Mouse (Mus musculus): ENCODE results near the gene Il16. TPM values are rescaled to one million over a fixed set of nuclear protein-coding genes. Genes with fewer than 3 reads are reported as not detected.

The Il16 gene
- total and polyA plus RNA-seq, 2 experiments from 2014 or later, result 1.2 to 3.1 TPM

- Histone ChIP-seq H3K9ac (no peak overlapping the region), H3K4me2 (ENCODE audit: low read depth) (no peak overlapping the region), H3K4me1 (ENCODE audit: insufficient read depth) (no peaks in the 10 kb centered on the region), H3K9me3 (ENCODE audit: low read length) (no peaks in the 10 kb centered on the region), H3K27ac (ENCODE audit: low read depth, low read length) (no peak overlapping the region), H3K27me3 (ENCODE audit: insufficient read depth, low read length) (no peaks in the 10 kb centered on the region), H3K4me3 (ENCODE audit: low read depth, low read length) (no peak overlapping the region), H3K36me3 (ENCODE audit: insufficient read depth) (no peaks in the 10 kb centered on the region)
- no peak for TF ChIP-seq CTCF (IDR thresholded peaks at IDR 0.05; ENCODE audit: low read depth)
- 91% methylated on average over 2 of the region's 2 CpGs for WGBS
- ATAC-seq (no peak), DNase-seq (no peak)
Observed at GRCm38 (mm10) chr7:83644761-83645160, 100.8 kb downstream of the Il16 start.

- no peak overlapping the region for H3K9ac ChIP-seq
- H3K4me1 ChIP-seq (ENCODE audit: insufficient read depth), result no peaks in the 10 kb centered on the region
- H3K9me3 ChIP-seq (ENCODE audit: low read length), result no peaks in the 10 kb centered on the region
- no peaks in the 10 kb centered on the region for H3K27me3 ChIP-seq (ENCODE audit: insufficient read depth, low read length)
- ATAC-seq (no peak), DNase-seq (no peak)
- TF ChIP-seq CTCF (IDR thresholded peaks at IDR 0.05; ENCODE audit: low read depth), result no peak
- H3K36me3 ChIP-seq (ENCODE audit: insufficient read depth), result no peaks in the 10 kb centered on the region
- no peak overlapping the region for H3K4me3 ChIP-seq (ENCODE audit: low read depth, low read length)
- WGBS, result 86% methylated on average over 6 of the region's 6 CpGs
- H3K4me2 ChIP-seq (ENCODE audit: low read depth), result no peak overlapping the region
- H3K27ac ChIP-seq (ENCODE audit: low read depth, low read length), result no peak overlapping the region
Observed at GRCm38 (mm10) chr7:83643581-83643980, 101.9 kb downstream of the Il16 start.

GRCm38 (mm10) chr7:83641163-83641562 lies 104.4 kb downstream of the Il16 start:
- no peak overlapping the region for H3K4me2 ChIP-seq (ENCODE audit: low read depth)
- H3K27ac ChIP-seq (ENCODE audit: low read depth, low read length), result no peak overlapping the region
- ATAC-seq (no peak), DNase-seq (no peak)
- no peaks in the 10 kb centered on the region for H3K36me3 ChIP-seq (ENCODE audit: insufficient read depth)
- TF ChIP-seq CTCF (IDR thresholded peaks at IDR 0.05; ENCODE audit: low read depth), result no peak
- no peaks in the 10 kb centered on the region for H3K9me3 ChIP-seq (ENCODE audit: low read length)
- WGBS, result 67% methylated on average over 2 of the region's 2 CpGs
- no peak overlapping the region for H3K4me3 ChIP-seq (ENCODE audit: low read depth, low read length)
- no peaks in the 10 kb centered on the region for H3K27me3 ChIP-seq (ENCODE audit: insufficient read depth, low read length)
- H3K4me1 ChIP-seq (ENCODE audit: insufficient read depth), result no peaks in the 10 kb centered on the region
- no peak overlapping the region for H3K9ac ChIP-seq

GRCm38 (mm10) chr7:83640581-83640980 lies 104.9 kb downstream of the Il16 start:
- no peak overlapping the region for H3K4me2 ChIP-seq (ENCODE audit: low read depth)
- no peaks in the 10 kb centered on the region for H3K4me1 ChIP-seq (ENCODE audit: insufficient read depth)
- H3K9ac ChIP-seq, result no peak overlapping the region
- H3K4me3 ChIP-seq (ENCODE audit: low read depth, low read length), result no peak overlapping the region
- DNase-seq (no peak), ATAC-seq (no peak)
- no peaks in the 10 kb centered on the region for H3K9me3 ChIP-seq (ENCODE audit: low read length)
- H3K27me3 ChIP-seq (ENCODE audit: insufficient read depth, low read length), result no peaks in the 10 kb centered on the region
- no peaks in the 10 kb centered on the region for H3K36me3 ChIP-seq (ENCODE audit: insufficient read depth)
- WGBS, result 91% methylated on average over 5 of the region's 5 CpGs
- no peak for TF ChIP-seq CTCF (IDR thresholded peaks at IDR 0.05; ENCODE audit: low read depth)
- H3K27ac ChIP-seq (ENCODE audit: low read depth, low read length), result no peak overlapping the region

GRCm38 (mm10) chr7:83639084-83639483 lies 106.4 kb downstream of the Il16 start:
- no peak overlapping the region for H3K27ac ChIP-seq (ENCODE audit: low read depth, low read length)
- H3K4me2 ChIP-seq (ENCODE audit: low read depth), result no peak overlapping the region
- 86% methylated on average over 3 of the region's 3 CpGs for WGBS
- H3K9me3 ChIP-seq (ENCODE audit: low read length), result no peaks in the 10 kb centered on the region
- H3K27me3 ChIP-seq (ENCODE audit: insufficient read depth, low read length), result no peaks in the 10 kb centered on the region
- H3K36me3 ChIP-seq (ENCODE audit: insufficient read depth), result no peaks in the 10 kb centered on the region
- ATAC-seq (no peak), DNase-seq (no peak)
- H3K4me1 ChIP-seq (ENCODE audit: insufficient read depth), result no peaks in the 10 kb centered on the region
- H3K4me3 ChIP-seq (ENCODE audit: low read depth, low read length), result no peak overlapping the region
- TF ChIP-seq CTCF (IDR thresholded peaks at IDR 0.05; ENCODE audit: low read depth), result no peak
- no peak overlapping the region for H3K9ac ChIP-seq

- no peak overlapping the region for H3K9ac ChIP-seq
- no peaks in the 10 kb centered on the region for H3K36me3 ChIP-seq (ENCODE audit: insufficient read depth)
- H3K4me3 ChIP-seq (ENCODE audit: low read depth, low read length), result no peak overlapping the region
- H3K9me3 ChIP-seq (ENCODE audit: low read length), result no peaks in the 10 kb centered on the region
- TF ChIP-seq CTCF (IDR thresholded peaks at IDR 0.05; ENCODE audit: low read depth), result no peak
- 91% methylated on average over 8 of the region's 8 CpGs for WGBS
- H3K27ac ChIP-seq (ENCODE audit: low read depth, low read length), result no peak overlapping the region
- H3K27me3 ChIP-seq (ENCODE audit: insufficient read depth, low read length), result no peaks in the 10 kb centered on the region
- no peak for DNase-seq
- no peak overlapping the region for H3K4me2 ChIP-seq (ENCODE audit: low read depth)
- ATAC-seq, result no peak
- H3K4me1 ChIP-seq (ENCODE audit: insufficient read depth), result no peaks in the 10 kb centered on the region
Observed at GRCm38 (mm10) chr7:83637781-83638583, 107.5 kb downstream of the Il16 start.

GRCm38 (mm10) chr7:83636425-83636824 lies 109.1 kb downstream of the Il16 start:
- WGBS, result 86% methylated on average over 8 of the region's 8 CpGs
- Histone ChIP-seq H3K36me3 (ENCODE audit: insufficient read depth) (no peaks in the 10 kb centered on the region), H3K9ac (no peak overlapping the region), H3K4me2 (ENCODE audit: low read depth) (no peak overlapping the region), H3K9me3 (ENCODE audit: low read length) (no peaks in the 10 kb centered on the region), H3K27ac (ENCODE audit: low read depth, low read length) (no peak overlapping the region), H3K27me3 (ENCODE audit: insufficient read depth, low read length) (no peaks in the 10 kb centered on the region), H3K4me1 (ENCODE audit: insufficient read depth) (0 out of 2 replicates have a peak, but pooled peaks cover under 1% of the 10 kb centered on the region), H3K4me3 (ENCODE audit: low read depth, low read length) (no peak overlapping the region)
- DNase-seq (no peak), ATAC-seq (no peak)
- no peak for TF ChIP-seq CTCF (IDR thresholded peaks at IDR 0.05; ENCODE audit: low read depth)

All from forebrain, postnatal 0 days (tissue).